18 mouse cellular contexts compared by ENCODE assay signal in the genomic region with DNA sequence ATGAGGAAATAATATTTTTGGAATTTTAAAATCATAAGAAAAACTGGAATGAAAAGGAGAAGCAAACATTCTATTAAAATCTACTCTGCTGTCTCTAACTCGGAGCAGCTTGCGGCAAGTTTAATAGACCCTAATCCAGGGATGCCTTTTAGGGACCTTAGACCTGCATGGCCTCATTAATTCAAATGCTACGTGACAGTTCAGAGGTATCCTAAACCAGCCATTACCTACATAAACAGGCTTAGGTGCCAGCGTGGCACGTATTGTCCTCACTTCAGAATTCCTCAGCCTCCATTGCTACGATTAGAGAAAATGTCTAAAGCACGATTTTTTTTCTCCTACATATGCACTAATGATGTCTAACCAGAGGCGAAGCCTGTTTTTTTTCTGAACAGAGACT.
DNase-seq lines count a peak whose midpoint lies in the region; ATAC-seq and TF ChIP-seq lines count a peak whose summit lies in the region.
"Had no signal": no experiment of that assay in that cellular context is flagged by ENCODE, and none has a peak within 500 bp of the region (broad histone marks: within the 10 kb centered on the region; RNA-seq: fewer than 3 reads in every experiment).

No protein-coding gene starts in this region.

- peaks cover 49% of the 10 kb centered on the region for H3K4me1 ChIP-seq in midbrain, embryonic 10.5 days
- H3K4me1 ChIP-seq in midbrain, postnatal 0 days (ENCODE audit: insufficient read depth, low read length), result no peaks in the 10 kb centered on the region
- peaks cover 18% of the 10 kb centered on the region for H3K4me1 ChIP-seq in forebrain, embryonic 13.5 days
- H3K4me1 ChIP-seq: heart, embryonic 15.5 days had no signal

- no peak overlapping the region for H3K4me3 ChIP-seq in midbrain, embryonic 10.5 days
- no peak overlapping the region for H3K4me3 ChIP-seq in midbrain, postnatal 0 days (ENCODE audit: low read depth, low read length)
- no peak overlapping the region for H3K4me3 ChIP-seq in forebrain, embryonic 13.5 days
- H3K4me3 ChIP-seq: embryonic facial prominence, embryonic 10.5 days; heart, adult 2 months; heart, embryonic 15.5 days; hindbrain, embryonic 13.5 days had no signal

- no peaks in the 10 kb centered on the region for H3K36me3 ChIP-seq in midbrain, embryonic 10.5 days
- H3K36me3 ChIP-seq in midbrain, postnatal 0 days (ENCODE audit: insufficient read depth, low read length), result no peaks in the 10 kb centered on the region
- H3K36me3 ChIP-seq in forebrain, embryonic 13.5 days (ENCODE audit: poor library complexity, severe bottlenecking), result no peaks in the 10 kb centered on the region
- H3K36me3 ChIP-seq: embryonic facial prominence, embryonic 10.5 days; heart, embryonic 15.5 days; hindbrain, embryonic 13.5 days had no signal

- DNase-seq in embryo, embryonic 10.5 days (ENCODE audit: low spot score), result peak; percentile 24
- no peak for DNase-seq in embryo, embryonic 9.5 days (ENCODE audit: extremely low spot score)
- DNase-seq in midbrain, embryonic 10.5 days (ENCODE audit: low spot score), result no peak
- no peak for DNase-seq in midbrain, postnatal 0 days (ENCODE audit: low spot score)
- DNase-seq in kidney, adult 18-20 months, result no peak
- no peak for DNase-seq in cerebellum, adult 8-10 months
- DNase-seq: adrenal gland, postnatal 10 days; cerebellum, adult 11-12 months; cerebellum, postnatal 10 days; gastrocnemius, postnatal 14 days; heart, adult 2 months; heart, postnatal 14 days had no signal

- no peak for TF ChIP-seq CTCF in midbrain, postnatal 0 days (IDR thresholded peaks at IDR 0.05)

- no peak for ATAC-seq in midbrain, postnatal 0 days (ENCODE audit: low FRiP score)
- ATAC-seq in forebrain, embryonic 13.5 days, result 0 out of 2 replicates have a peak, but pooled peaks have one; percentile 33
- ATAC-seq: hindbrain, postnatal 0 days had no signal

- no peak overlapping the region for H3K9ac ChIP-seq in midbrain, postnatal 0 days (replicated peaks; ENCODE audit: low read length, poor library complexity, severe bottlenecking)
- H3K9ac ChIP-seq in forebrain, embryonic 13.5 days, result no peak overlapping the region
- H3K9ac ChIP-seq: heart, embryonic 15.5 days; hindbrain, embryonic 13.5 days had no signal

- WGBS in midbrain, embryonic 10.5 days, result 57% methylated on average over 8 of the region's 8 CpGs
- 42% methylated on average over 8 of the region's 8 CpGs for WGBS in midbrain, postnatal 0 days
- WGBS in forebrain, embryonic 13.5 days, result 40% methylated on average over 8 of the region's 8 CpGs

- no peaks in the 10 kb centered on the region for H3K9me3 ChIP-seq in midbrain, embryonic 10.5 days (replicated peaks)
- no peaks in the 10 kb centered on the region for H3K9me3 ChIP-seq in midbrain, postnatal 0 days (ENCODE audit: low read length)
- no peaks in the 10 kb centered on the region for H3K9me3 ChIP-seq in forebrain, embryonic 13.5 days (replicated peaks)
- H3K9me3 ChIP-seq: embryonic facial prominence, embryonic 10.5 days; heart, embryonic 15.5 days; hindbrain, embryonic 13.5 days had no signal

- no peak overlapping the region for H3K4me2 ChIP-seq in midbrain, postnatal 0 days (ENCODE audit: low read depth, low read length, poor library complexity, severe bottlenecking)
- no peak overlapping the region for H3K4me2 ChIP-seq in forebrain, embryonic 13.5 days
- H3K4me2 ChIP-seq: heart, embryonic 11.5 days; heart, embryonic 15.5 days; hindbrain, embryonic 13.5 days had no signal

- H3K27ac ChIP-seq in midbrain, embryonic 10.5 days (replicated peaks), result peak overlapping the region; percentile 55
- no peak overlapping the region for H3K27ac ChIP-seq in midbrain, postnatal 0 days (ENCODE audit: low read depth, low read length)
- H3K27ac ChIP-seq in forebrain, embryonic 13.5 days, result no peak overlapping the region; the same call in 1 of the 2 replicates
- H3K27ac ChIP-seq: embryonic facial prominence, embryonic 10.5 days; heart, adult 2 months; heart, embryonic 15.5 days; hindbrain, embryonic 13.5 days; hindbrain, postnatal 0 days had no signal

- H3K27me3 ChIP-seq in midbrain, embryonic 10.5 days (ENCODE audit: low read depth, poor library complexity, severe bottlenecking), result no peaks in the 10 kb centered on the region
- H3K27me3 ChIP-seq in midbrain, postnatal 0 days (ENCODE audit: insufficient read depth, low read length), result no peaks in the 10 kb centered on the region
- H3K27me3 ChIP-seq in forebrain, embryonic 13.5 days, result no peaks in the 10 kb centered on the region
- H3K27me3 ChIP-seq: heart, embryonic 15.5 days; hindbrain, embryonic 13.5 days had no signal
